Mouse (Mus musculus): ENCODE results near the gene Evl. TPM values are rescaled to one million over a fixed set of nuclear protein-coding genes. Genes with fewer than 3 reads are reported as not detected.

Evl gene
- polyA plus RNA-seq, 1 experiment from 2014 or later, result 29.7 TPM

DNA sequence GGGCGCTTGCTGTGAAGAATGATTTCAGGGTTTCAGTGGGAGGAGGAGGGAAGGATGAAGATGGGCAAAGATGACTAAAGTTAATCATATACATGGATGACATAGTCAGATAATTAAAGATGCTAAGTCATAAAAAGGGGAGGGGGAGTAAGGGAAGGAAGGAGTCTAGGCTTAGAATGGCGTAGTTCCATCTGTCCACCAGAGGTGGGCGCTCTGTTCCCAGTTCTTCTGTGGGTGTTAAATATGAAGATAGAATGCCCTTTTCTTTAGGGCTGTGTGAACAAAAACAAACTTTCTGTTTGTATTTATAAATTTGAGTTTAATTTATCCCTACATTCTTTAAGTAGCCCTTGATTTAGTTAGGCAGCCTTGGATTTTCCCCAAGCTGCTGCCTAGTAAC, 8.7 kb downstream of the Evl start:
- H3K27ac ChIP-seq (ENCODE audit: low read depth, low read length), result no peak overlapping the region
- DNase-seq (ENCODE audit: low spot score), result no peak
- no peak for ATAC-seq (replicated peaks; ENCODE audit: low FRiP score)
- no peaks in the 10 kb centered on the region for H3K27me3 ChIP-seq (replicated peaks; ENCODE audit: control insufficient read depth, insufficient read depth, low read length)
- no peaks in the 10 kb centered on the region for H3K36me3 ChIP-seq (ENCODE audit: control insufficient read depth, insufficient read depth, low read length)
- no peak overlapping the region for H3K4me3 ChIP-seq (ENCODE audit: low read depth, low read length)
- H3K9ac ChIP-seq (ENCODE audit: low read depth, low read length), result no peak overlapping the region
- WGBS, result 76% methylated on average over 3 of the region's 3 CpGs
- no peaks in the 10 kb centered on the region for H3K4me1 ChIP-seq (replicated peaks; ENCODE audit: control insufficient read depth, insufficient read depth, low read length)
- H3K4me2 ChIP-seq, result no peak overlapping the region
- no peaks in the 10 kb centered on the region for H3K9me3 ChIP-seq (ENCODE audit: control insufficient read depth, low read length)

DNA sequence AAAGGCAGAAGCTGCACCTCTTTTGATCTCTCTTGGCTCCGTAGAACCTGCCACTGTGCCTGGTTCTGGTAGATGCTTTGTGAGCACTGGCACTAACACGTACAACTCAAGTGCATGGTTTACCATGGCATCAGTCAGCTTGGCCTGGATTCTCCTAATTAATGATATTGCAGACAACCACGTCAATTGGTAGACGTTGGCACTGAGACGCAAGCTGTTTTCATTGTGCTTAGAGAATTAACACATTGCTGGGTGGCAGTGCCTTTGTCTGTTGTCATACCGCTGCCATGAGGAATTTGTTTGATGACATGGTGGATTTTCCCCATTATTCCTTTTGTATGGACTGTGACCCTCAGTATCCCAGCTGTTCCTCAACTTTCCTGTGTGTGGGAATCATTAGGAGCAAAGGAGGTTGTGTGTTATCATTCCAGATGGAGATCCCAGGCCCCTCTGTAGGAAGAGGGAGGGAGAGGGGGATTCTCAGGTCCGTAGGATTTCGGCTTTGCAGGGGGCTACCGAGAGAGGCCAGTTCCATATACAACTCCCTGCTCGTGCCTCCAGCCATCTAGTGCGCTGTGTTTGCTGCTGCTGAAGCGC, 10.5 kb downstream of the Evl start:
- no peaks in the 10 kb centered on the region for H3K27me3 ChIP-seq (replicated peaks; ENCODE audit: control insufficient read depth, insufficient read depth, low read length)
- H3K4me2 ChIP-seq, result no peak overlapping the region
- ATAC-seq (replicated peaks; ENCODE audit: low FRiP score) (no peak), DNase-seq (ENCODE audit: low spot score) (no peak)
- no peaks in the 10 kb centered on the region for H3K9me3 ChIP-seq (ENCODE audit: control insufficient read depth, low read length)
- H3K36me3 ChIP-seq (ENCODE audit: control insufficient read depth, insufficient read depth, low read length), result no peaks in the 10 kb centered on the region
- H3K9ac ChIP-seq (ENCODE audit: low read depth, low read length), result no peak overlapping the region
- WGBS, result 85% methylated on average over 12 of the region's 12 CpGs
- H3K4me1 ChIP-seq (replicated peaks; ENCODE audit: control insufficient read depth, insufficient read depth, low read length), result no peaks in the 10 kb centered on the region
- no peak overlapping the region for H3K27ac ChIP-seq (ENCODE audit: low read depth, low read length)
- no peak overlapping the region for H3K4me3 ChIP-seq (ENCODE audit: low read depth, low read length)

DNA sequence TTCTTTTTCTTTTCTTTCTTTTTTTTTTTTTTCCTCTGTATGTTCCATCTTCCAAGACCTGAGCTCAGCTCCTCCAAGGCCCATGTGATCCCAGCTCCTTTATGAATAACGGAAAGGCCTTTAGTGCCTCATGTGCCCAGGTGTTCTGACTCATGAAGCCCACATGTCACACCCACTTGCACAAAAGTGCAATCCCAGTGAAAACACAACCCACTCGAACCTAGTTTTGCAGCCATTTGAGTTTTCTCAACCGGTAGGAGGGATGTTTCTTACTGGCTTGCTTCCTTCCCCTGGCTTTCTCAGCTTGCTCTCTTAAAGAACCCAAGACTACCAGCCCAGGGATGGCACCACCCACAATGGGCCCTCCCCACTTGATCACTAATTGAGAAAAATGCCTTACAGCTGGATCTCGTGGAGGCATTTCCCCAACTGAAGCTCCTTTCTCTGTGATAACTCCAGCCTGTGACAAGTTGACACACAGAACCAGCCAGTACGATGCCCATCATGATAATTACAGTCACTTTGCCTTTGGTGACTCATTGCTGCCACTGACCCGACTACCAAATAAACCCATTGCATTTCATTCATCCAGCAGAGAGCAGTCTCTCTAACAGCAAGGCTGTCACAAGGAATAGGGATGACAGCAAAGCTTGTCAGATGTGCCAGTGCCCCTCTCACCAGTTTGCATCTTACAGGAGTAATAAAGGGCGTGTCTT, 24.8 kb downstream of the Evl start:
- ATAC-seq (replicated peaks; ENCODE audit: low FRiP score), result no peak
- Histone ChIP-seq H3K27me3 (replicated peaks; ENCODE audit: control insufficient read depth, insufficient read depth, low read length) (no peaks in the 10 kb centered on the region), H3K27ac (ENCODE audit: low read depth, low read length) (no peak overlapping the region), H3K4me2 (no peak overlapping the region), H3K9me3 (ENCODE audit: control insufficient read depth, low read length) (no peaks in the 10 kb centered on the region), H3K9ac (ENCODE audit: low read depth, low read length) (no peak overlapping the region), H3K36me3 (ENCODE audit: control insufficient read depth, insufficient read depth, low read length) (no peaks in the 10 kb centered on the region), H3K4me3 (ENCODE audit: low read depth, low read length) (no peak overlapping the region), H3K4me1 (replicated peaks; ENCODE audit: control insufficient read depth, insufficient read depth, low read length) (no peaks in the 10 kb centered on the region)
- WGBS, result 75% methylated on average over 7 of the region's 7 CpGs
- DNase-seq (ENCODE audit: low spot score), result no peak

DNA sequence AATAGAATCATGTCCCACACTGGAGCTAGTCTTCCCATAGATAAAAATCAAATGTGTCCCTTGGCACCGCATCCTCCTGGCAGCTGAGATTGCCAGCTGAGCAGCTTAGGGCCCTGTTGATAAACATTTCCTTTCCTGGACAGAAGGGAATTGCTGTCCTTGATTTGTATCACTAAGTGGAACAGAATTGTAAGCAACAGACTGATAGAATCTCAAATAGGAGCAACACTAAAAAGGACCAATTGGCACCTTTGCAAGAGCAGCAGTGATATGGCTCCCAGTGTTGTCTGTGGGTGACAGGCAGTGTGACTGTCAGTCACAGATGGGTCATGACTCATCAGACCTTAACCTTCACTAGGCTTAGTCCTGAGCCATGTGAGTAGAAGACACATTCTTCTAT, 29.3 kb downstream of the Evl start:
- WGBS, result 73% methylated on average over 1 of the region's 1 CpGs
- H3K4me1 ChIP-seq (replicated peaks; ENCODE audit: control insufficient read depth, insufficient read depth, low read length), result no peaks in the 10 kb centered on the region

DNA sequence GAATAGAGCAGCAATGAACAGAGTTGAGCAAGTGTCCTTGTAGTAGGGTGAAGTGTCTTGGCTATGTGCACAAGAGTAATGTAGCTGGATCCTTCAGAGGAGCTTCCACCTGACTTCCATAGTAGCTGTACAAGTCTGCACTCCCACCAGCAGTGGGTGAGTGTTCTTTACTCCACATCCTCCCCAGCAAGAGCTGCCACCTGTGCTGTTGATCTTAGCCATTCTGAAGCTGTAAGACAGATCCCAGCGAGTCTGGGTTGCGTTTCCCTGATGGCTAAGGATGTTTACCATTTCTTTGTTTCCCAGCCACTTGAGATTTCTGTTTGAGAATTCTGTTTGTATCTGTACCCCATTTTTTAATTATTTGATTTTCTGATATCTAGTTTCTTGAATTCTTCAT, 35.6 kb downstream of the Evl start:
- Histone ChIP-seq H3K27me3 (replicated peaks; ENCODE audit: control insufficient read depth, insufficient read depth, low read length) (no peaks in the 10 kb centered on the region), H3K4me1 (replicated peaks; ENCODE audit: control insufficient read depth, insufficient read depth, low read length) (no peaks in the 10 kb centered on the region), H3K4me2 (no peak overlapping the region), H3K27ac (ENCODE audit: low read depth, low read length) (no peak overlapping the region), H3K36me3 (ENCODE audit: control insufficient read depth, insufficient read depth, low read length) (no peaks in the 10 kb centered on the region; the same call in 1 of the 2 replicates), H3K4me3 (ENCODE audit: low read depth, low read length) (no peak overlapping the region), H3K9ac (ENCODE audit: low read depth, low read length) (no peak overlapping the region), H3K9me3 (ENCODE audit: control insufficient read depth, low read length) (no peaks in the 10 kb centered on the region)
- ATAC-seq (replicated peaks; ENCODE audit: low FRiP score) (no peak), DNase-seq (ENCODE audit: low spot score) (no peak)
- WGBS, result 87% methylated on average over 2 of the region's 2 CpGs

More for the DNA sequence above, 29.3 kb downstream of the Evl start:
- Histone ChIP-seq H3K9ac (ENCODE audit: low read depth, low read length) (no peak overlapping the region), H3K4me2 (no peak overlapping the region), H3K9me3 (ENCODE audit: control insufficient read depth, low read length) (no peaks in the 10 kb centered on the region), H3K4me3 (ENCODE audit: low read depth, low read length) (no peak overlapping the region), H3K36me3 (ENCODE audit: control insufficient read depth, insufficient read depth, low read length) (peaks cover 3% of the 10 kb centered on the region; the same call in 1 of the 2 replicates), H3K27ac (ENCODE audit: low read depth, low read length) (no peak overlapping the region), H3K27me3 (replicated peaks; ENCODE audit: control insufficient read depth, insufficient read depth, low read length) (no peaks in the 10 kb centered on the region)
- ATAC-seq (replicated peaks; ENCODE audit: low FRiP score) (no peak), DNase-seq (ENCODE audit: low spot score) (no peak)

DNA sequence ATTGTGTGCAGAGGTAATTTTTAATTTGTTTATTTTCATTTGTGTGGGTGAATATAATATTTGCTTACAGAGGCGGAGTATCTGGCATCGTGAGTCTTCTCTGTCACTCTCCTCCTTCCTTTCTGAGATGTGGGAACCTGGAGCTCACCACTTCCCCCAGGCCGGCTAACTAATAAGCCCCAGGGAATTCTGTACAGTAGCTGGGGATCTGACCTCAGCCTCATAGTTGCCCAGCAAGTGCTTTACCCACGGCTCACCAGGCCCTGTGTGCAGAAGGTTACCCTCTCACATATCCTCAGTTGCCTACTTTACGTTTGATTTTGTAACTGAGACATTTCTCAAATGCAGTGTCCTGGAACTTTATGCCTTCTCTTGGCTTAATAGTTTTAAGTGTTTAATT, 37.1 kb downstream of the Evl start:
- 77% methylated on average over 5 of the region's 5 CpGs for WGBS
- Histone ChIP-seq H3K4me1 (replicated peaks; ENCODE audit: control insufficient read depth, insufficient read depth, low read length) (no peaks in the 10 kb centered on the region), H3K27ac (ENCODE audit: low read depth, low read length) (no peak overlapping the region), H3K4me2 (no peak overlapping the region), H3K4me3 (ENCODE audit: low read depth, low read length) (no peak overlapping the region), H3K9me3 (ENCODE audit: control insufficient read depth, low read length) (no peaks in the 10 kb centered on the region), H3K27me3 (replicated peaks; ENCODE audit: control insufficient read depth, insufficient read depth, low read length) (no peaks in the 10 kb centered on the region), H3K9ac (ENCODE audit: low read depth, low read length) (no peak overlapping the region), H3K36me3 (ENCODE audit: control insufficient read depth, insufficient read depth, low read length) (no peaks in the 10 kb centered on the region)
- DNase-seq (ENCODE audit: low spot score) (no peak), ATAC-seq (replicated peaks; ENCODE audit: low FRiP score) (no peak)

DNA sequence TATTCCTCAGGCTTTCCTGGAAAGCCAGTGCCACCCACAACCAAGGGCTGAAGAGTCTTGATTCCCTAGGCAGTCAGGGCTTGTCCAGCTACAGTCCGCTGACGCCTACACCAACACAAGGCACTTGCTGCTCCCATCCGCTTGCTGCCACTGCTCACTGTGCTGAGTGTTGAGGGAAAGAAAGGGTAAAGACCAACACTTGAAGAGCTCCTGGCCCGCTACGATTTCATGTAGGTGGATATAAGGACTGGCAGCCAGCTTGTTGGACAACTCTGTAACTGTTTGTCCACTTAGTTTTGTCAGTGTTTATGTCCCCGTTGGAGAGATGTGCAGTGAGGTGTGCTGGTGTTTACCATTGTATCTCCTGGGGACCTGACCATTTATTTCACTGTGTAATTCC, 38.3 kb downstream of the Evl start:
- H3K4me1 ChIP-seq (replicated peaks; ENCODE audit: control insufficient read depth, insufficient read depth, low read length), result no peaks in the 10 kb centered on the region
- H3K9ac ChIP-seq (ENCODE audit: low read depth, low read length), result no peak overlapping the region
- H3K36me3 ChIP-seq (ENCODE audit: control insufficient read depth, insufficient read depth, low read length), result no peaks in the 10 kb centered on the region
- H3K27me3 ChIP-seq (replicated peaks; ENCODE audit: control insufficient read depth, insufficient read depth, low read length), result no peaks in the 10 kb centered on the region
- H3K9me3 ChIP-seq (ENCODE audit: control insufficient read depth, low read length), result no peaks in the 10 kb centered on the region
- H3K4me3 ChIP-seq (ENCODE audit: low read depth, low read length), result no peak overlapping the region
- no peak overlapping the region for H3K4me2 ChIP-seq
- ATAC-seq (replicated peaks; ENCODE audit: low FRiP score) (no peak), DNase-seq (ENCODE audit: low spot score) (no peak)
- WGBS, result 85% methylated on average over 6 of the region's 6 CpGs
- no peak overlapping the region for H3K27ac ChIP-seq (ENCODE audit: low read depth, low read length)

DNA sequence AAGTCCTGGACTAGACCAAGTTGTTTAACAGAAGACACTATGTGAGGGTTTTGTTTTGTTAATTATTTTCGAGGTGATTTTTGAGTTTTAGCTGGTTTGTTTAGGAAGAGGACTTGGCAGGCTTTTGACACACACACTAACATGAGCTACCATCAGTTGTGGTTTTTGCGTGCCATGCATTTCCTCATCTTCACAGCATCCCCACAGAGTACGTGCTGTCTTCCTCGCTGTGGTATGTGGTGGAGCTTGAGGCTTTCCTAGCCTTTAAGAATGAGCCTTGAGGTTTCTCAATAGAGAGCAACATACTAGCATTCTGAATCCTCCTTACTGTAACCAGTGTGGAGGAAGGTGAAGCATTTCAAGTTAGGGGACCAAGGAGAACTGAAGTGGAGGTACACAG, 46.3 kb downstream of the Evl start:
- Histone ChIP-seq H3K27me3 (replicated peaks; ENCODE audit: control insufficient read depth, insufficient read depth, low read length) (no peaks in the 10 kb centered on the region), H3K9me3 (ENCODE audit: control insufficient read depth, low read length) (no peaks in the 10 kb centered on the region), H3K4me3 (ENCODE audit: low read depth, low read length) (no peak overlapping the region), H3K36me3 (ENCODE audit: control insufficient read depth, insufficient read depth, low read length) (no peaks in the 10 kb centered on the region), H3K4me2 (no peak overlapping the region), H3K9ac (ENCODE audit: low read depth, low read length) (no peak overlapping the region), H3K4me1 (replicated peaks; ENCODE audit: control insufficient read depth, insufficient read depth, low read length) (peaks cover 7% of the 10 kb centered on the region; the same call in 1 of the 2 replicates), H3K27ac (ENCODE audit: low read depth, low read length) (no peak overlapping the region)
- DNase-seq (ENCODE audit: low spot score) (no peak), ATAC-seq (replicated peaks; ENCODE audit: low FRiP score) (no peak)
- WGBS, result 66% methylated on average over 4 of the region's 4 CpGs

DNA sequence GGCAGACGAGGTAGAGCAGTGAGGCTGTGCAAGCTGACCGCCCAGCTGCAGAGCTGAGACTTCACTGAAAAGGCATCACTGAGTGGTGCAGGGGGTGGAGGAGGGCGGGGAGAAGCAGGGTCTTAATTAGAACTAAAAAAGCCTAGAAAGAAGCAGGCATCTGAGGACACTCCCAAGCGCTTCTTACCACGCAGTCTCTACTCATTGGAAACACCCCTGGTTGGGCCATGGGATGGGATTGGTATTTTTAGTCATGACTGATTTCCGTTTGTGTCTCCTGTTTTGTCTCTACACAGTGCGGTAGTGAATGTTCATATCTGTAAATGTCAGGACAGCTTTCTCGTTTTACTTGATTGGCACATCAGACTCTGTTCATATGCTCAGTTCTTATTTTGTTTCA, 46.8 kb downstream of the Evl start:
- peaks cover 11% of the 10 kb centered on the region; the same call in 1 of the 2 replicates for H3K4me1 ChIP-seq (replicated peaks; ENCODE audit: control insufficient read depth, insufficient read depth, low read length)
- H3K27me3 ChIP-seq (replicated peaks; ENCODE audit: control insufficient read depth, insufficient read depth, low read length), result no peaks in the 10 kb centered on the region
- H3K27ac ChIP-seq (ENCODE audit: low read depth, low read length), result no peak overlapping the region
- no peak overlapping the region for H3K4me3 ChIP-seq (ENCODE audit: low read depth, low read length)
- no peak overlapping the region for H3K4me2 ChIP-seq
- 65% methylated on average over 8 of the region's 8 CpGs for WGBS
- ATAC-seq (replicated peaks; ENCODE audit: low FRiP score), result no peak
- DNase-seq (ENCODE audit: low spot score), result no peak
- H3K9me3 ChIP-seq (ENCODE audit: control insufficient read depth, low read length), result no peaks in the 10 kb centered on the region
- H3K36me3 ChIP-seq (ENCODE audit: control insufficient read depth, insufficient read depth, low read length), result no peaks in the 10 kb centered on the region
- no peak overlapping the region for H3K9ac ChIP-seq (ENCODE audit: low read depth, low read length)
